Mouse (Mus musculus): ENCODE data around the gene Gm44973. TPM values are rescaled to one million over a fixed set of nuclear protein-coding genes. Genes with fewer than 3 reads are reported as not detected.

Gm44973 gene
- polyA plus RNA-seq, 1 experiment from 2014 or later, result 4.7 TPM

DNA sequence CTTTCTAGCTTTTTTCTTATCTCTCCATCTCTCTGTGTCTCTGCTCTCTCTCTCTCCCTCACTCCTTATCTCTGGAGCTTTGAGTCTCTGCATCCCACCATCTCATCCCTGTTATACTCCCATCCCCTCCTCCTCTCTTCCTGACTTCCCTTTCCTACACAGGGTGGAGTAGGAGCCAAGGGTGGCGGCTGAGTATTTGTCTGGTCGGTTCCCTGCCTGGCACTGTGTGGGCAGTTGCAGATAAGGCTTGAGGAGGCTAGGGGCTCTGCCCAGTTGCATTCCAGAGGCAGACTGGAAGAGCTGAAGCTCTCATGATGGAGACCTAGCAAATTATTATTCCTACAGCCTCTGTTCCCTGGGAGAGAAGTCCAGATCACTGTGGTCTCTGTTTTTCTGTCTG, 27.0 kb upstream of the Gm44973 start:
- no peak overlapping the region for H3K27ac ChIP-seq
- no peaks in the 10 kb centered on the region; the same call in 1 of the 2 replicates for H3K9me3 ChIP-seq (replicated peaks; ENCODE audit: low read length)
- no peak for ATAC-seq (replicated peaks; ENCODE audit: low FRiP score, low read depth)
- no peak overlapping the region for H3K4me3 ChIP-seq (replicated peaks; ENCODE audit: low read depth, low read length)
- no peak overlapping the region for H3K4me2 ChIP-seq (ENCODE audit: low read length)
- 57% methylated on average over 2 of the region's 2 CpGs for WGBS
- TF ChIP-seq CTCF (IDR thresholded peaks at IDR 0.05; ENCODE audit: low read depth), result no peak
- no peaks in the 10 kb centered on the region for H3K4me1 ChIP-seq (replicated peaks; ENCODE audit: insufficient read depth, low read length)
- no peak overlapping the region for H3K9ac ChIP-seq (ENCODE audit: low read depth, low read length)
- no peak for DNase-seq (ENCODE audit: low spot score)
- no peaks in the 10 kb centered on the region for H3K27me3 ChIP-seq (ENCODE audit: insufficient read depth, low read length)
- peaks cover 9% of the 10 kb centered on the region for H3K36me3 ChIP-seq (ENCODE audit: insufficient read depth, low read length)

DNA sequence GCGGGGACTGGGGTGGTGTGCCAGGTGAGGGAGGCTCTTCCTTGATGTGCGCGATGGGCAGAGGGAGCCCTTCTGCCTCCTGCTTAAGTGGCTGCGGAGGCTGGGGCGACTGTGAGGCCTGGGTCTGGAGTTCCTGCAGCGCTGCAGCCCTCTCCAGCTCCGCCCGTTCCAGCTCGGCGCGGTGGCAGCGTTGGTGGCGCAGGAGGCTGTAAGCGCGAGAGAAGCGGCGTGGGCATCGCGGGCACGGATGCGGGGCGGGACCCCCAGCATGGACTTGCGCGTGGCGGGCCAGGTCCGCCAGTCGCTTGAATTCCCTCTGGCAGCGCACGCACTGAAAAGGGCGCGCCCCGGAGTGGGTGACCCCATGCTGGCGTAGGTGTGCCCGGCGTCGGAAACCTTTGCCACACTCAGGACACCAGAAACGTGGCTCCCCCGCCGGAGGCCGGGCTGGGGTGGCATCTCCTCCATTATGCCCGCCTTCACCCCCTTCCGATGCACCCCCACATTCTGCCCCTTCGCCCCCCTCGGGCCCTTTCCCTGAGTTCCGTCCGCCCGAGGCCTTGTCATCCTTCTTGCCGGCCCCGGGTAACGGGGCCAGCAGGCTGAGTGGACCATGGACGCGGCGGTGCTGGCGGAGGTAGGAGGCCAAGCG, 21.8 kb upstream of the Gm44973 start:
- H3K4me3 ChIP-seq (replicated peaks; ENCODE audit: low read depth, low read length), result no peak overlapping the region
- H3K27ac ChIP-seq, result no peak overlapping the region
- no peak overlapping the region for H3K9ac ChIP-seq (ENCODE audit: low read depth, low read length)
- no peaks in the 10 kb centered on the region for H3K27me3 ChIP-seq (ENCODE audit: insufficient read depth, low read length)
- no peak overlapping the region for H3K4me2 ChIP-seq (ENCODE audit: low read length)
- no peak for ATAC-seq (replicated peaks; ENCODE audit: low FRiP score, low read depth)
- peaks cover 5% of the 10 kb centered on the region for H3K4me1 ChIP-seq (replicated peaks; ENCODE audit: insufficient read depth, low read length)
- WGBS, result 56% methylated on average over 53 of the region's 55 CpGs
- no peaks in the 10 kb centered on the region; the same call in 1 of the 2 replicates for H3K9me3 ChIP-seq (replicated peaks; ENCODE audit: low read length)
- H3K36me3 ChIP-seq (ENCODE audit: insufficient read depth, low read length), result peaks cover 17% of the 10 kb centered on the region
- no peak for TF ChIP-seq CTCF (IDR thresholded peaks at IDR 0.05; ENCODE audit: low read depth)
- DNase-seq (ENCODE audit: low spot score), result no peak

DNA sequence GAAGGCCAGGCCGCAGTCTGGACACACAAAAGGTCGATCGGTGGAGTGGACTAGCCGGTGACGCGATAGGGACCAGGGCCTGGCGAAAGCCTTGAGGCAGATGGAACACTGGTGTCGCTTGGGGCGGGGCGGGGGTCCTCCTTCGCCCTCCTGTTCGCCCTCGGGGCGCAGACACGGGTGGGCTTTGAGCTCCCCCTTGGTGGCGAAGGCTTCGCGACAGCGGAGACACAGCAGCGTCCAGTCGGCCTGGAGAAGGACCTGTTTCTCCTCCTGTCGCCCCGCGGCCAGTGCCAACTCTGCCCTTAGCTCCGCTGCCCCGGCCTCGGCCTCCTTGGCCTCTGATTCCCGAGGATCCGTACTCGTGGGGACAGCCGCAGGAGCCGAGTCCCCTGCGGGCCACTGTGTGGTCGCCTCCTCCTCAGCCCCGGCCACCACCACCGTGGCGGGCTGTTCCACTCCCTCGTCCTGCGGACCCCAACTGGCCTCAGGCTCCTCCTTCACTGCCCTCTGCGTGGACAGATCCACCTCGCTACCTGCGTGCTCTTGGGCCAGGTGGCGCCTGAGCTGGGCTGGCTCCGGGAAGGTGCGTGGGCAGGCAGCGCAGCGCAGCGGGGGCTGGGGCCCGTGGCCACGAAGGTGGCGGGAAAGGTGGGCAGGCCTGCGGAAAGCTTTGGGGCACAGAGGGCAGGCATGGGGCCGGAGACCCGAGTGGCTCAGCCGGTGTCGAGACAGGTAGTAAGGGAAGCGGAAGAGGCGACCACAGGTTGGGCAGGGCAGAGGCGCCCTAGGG, 21.1 kb upstream of the Gm44973 start:
- Histone ChIP-seq H3K27me3 (ENCODE audit: insufficient read depth, low read length) (no peaks in the 10 kb centered on the region), H3K9ac (ENCODE audit: low read depth, low read length) (no peak overlapping the region), H3K4me1 (replicated peaks; ENCODE audit: insufficient read depth, low read length) (peaks cover 5% of the 10 kb centered on the region), H3K4me2 (ENCODE audit: low read length) (peak overlapping the region; percentile 92; the same call in 1 of the 2 replicates), H3K9me3 (replicated peaks; ENCODE audit: low read length) (no peaks in the 10 kb centered on the region; the same call in 1 of the 2 replicates), H3K36me3 (ENCODE audit: insufficient read depth, low read length) (peaks cover 17% of the 10 kb centered on the region), H3K27ac (no peak overlapping the region), H3K4me3 (replicated peaks; ENCODE audit: low read depth, low read length) (no peak overlapping the region)
- 58% methylated on average over 59 of the region's 59 CpGs for WGBS
- ATAC-seq (replicated peaks; ENCODE audit: low FRiP score, low read depth) (no peak), DNase-seq (ENCODE audit: low spot score) (no peak)
- no peak for TF ChIP-seq CTCF (IDR thresholded peaks at IDR 0.05; ENCODE audit: low read depth)

DNA sequence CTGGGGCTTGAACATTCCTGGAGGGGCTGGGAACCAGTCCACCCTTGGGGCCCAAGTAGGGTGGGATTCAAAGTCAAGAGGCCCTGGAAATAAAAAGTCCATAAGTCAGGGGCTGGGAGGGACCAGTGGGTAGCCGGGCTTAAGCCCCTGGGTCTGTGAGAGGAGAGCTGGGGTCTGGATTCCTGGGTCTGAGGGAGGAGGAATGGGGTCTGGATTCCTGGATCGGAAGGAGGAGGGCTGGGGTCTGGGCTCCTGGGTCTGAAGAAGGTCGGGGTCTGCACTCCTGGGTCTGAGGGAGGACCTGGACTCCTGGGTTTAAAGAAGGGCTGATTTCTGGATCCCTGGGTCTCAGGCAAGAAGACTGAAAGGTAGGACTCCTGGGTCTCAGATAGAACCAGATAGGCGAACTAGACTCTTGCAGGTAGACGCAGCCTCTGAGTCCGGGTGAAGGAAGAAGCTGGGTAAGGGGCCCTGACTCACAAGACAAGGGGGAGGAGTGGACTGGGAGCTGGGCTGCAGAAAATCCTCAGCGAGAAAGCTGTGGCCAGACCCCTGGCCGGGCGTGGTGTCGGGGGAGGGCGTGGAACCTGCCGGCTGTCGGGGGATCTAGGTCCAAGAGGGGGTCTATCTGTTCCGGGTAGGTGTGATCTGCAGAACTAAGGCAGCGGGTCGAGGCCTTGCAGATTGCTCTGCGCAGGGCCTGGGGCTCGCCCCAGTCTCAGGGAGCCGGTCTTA, 19.9 kb upstream of the Gm44973 start:
- Histone ChIP-seq H3K27me3 (ENCODE audit: insufficient read depth, low read length) (no peaks in the 10 kb centered on the region), H3K4me1 (replicated peaks; ENCODE audit: insufficient read depth, low read length) (peaks cover 5% of the 10 kb centered on the region), H3K9ac (ENCODE audit: low read depth, low read length) (peak overlapping the region; percentile 92), H3K27ac (peak overlapping the region; percentile 70), H3K4me3 (replicated peaks; ENCODE audit: low read depth, low read length) (peak overlapping the region; percentile 87), H3K9me3 (replicated peaks; ENCODE audit: low read length) (no peaks in the 10 kb centered on the region; the same call in 1 of the 2 replicates), H3K36me3 (ENCODE audit: insufficient read depth, low read length) (peaks cover 17% of the 10 kb centered on the region), H3K4me2 (ENCODE audit: low read length) (peak overlapping the region; percentile 92)
- no peak for DNase-seq (ENCODE audit: low spot score)
- no peak; the same call in none of the 2 replicates for ATAC-seq (replicated peaks; ENCODE audit: low FRiP score, low read depth)
- 5% methylated on average over 18 of the region's 19 CpGs for WGBS
- TF ChIP-seq CTCF (IDR thresholded peaks at IDR 0.05; ENCODE audit: low read depth), result no peak

DNA sequence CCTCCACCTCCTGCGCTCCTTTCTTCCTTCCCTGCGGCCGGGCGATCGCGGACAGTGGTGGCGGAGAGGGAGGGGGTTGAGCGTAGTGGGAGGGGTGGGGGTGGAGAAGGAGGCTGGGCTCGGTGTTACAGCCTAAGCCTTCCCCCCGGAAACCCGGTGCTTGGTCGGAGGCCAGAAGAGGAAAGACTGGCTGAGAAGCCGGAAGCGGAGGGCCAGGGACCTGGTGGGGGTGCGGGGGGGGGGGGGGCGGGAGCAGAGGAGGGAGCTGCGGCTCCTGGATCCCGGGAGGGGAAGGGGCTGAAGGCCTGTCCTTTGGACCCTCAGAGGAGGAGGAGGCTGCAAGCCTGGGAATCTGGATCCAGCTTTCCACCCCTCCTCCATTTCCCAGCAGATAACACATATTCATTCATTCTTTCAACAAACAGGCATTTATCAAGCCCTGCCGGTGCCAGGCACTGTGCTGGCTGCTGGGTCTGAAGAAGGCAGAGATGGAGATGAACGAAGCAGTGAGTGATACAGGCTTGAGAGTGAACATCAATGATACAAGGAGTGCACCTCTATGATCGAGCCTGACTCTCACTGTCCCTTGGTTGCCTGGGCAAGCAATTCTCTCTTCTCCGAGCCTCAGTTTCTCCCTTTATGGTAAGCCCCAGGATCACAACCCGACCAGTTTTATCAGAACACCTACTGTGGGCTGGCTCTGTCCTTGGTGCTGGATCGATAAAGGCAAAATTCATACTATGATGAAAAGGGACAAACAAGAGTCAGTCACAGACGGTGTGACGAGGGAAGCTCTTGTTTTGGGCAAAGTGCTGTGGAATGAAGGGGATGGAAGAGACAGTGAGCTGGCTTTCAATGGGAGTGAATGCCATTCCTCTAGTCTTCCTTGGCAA, 19.0 kb upstream of the Gm44973 start, which contains the start of gene Zfp579:
Zfp579 (minus strand) TSS at position 156 of the 893 bp plus-strand sequence.
- H3K36me3 ChIP-seq (ENCODE audit: insufficient read depth, low read length), result peaks cover 17% of the 10 kb centered on the region
- no peaks in the 10 kb centered on the region for H3K27me3 ChIP-seq (ENCODE audit: insufficient read depth, low read length)
- DNase-seq (ENCODE audit: low spot score) (peak; percentile 92), ATAC-seq (replicated peaks; ENCODE audit: low FRiP score, low read depth) (peak; percentile 86)
- H3K9me3 ChIP-seq (replicated peaks; ENCODE audit: low read length), result no peaks in the 10 kb centered on the region; the same call in 1 of the 2 replicates
- peak within 1 kb of the TSS; percentile 73 for H3K27ac ChIP-seq
- WGBS, result 5% methylated on average over 23 of the region's 26 CpGs
- TF ChIP-seq CTCF (IDR thresholded peaks at IDR 0.05; ENCODE audit: low read depth), result 0 out of 2 replicates have a peak, but pooled peaks have one; percentile 4
- H3K4me2 ChIP-seq (ENCODE audit: low read length), result peak within 1 kb of the TSS; percentile 92
- H3K9ac ChIP-seq (ENCODE audit: low read depth, low read length), result peak within 1 kb of the TSS; percentile 92
- peak within 1 kb of the TSS; percentile 87 for H3K4me3 ChIP-seq (replicated peaks; ENCODE audit: low read depth, low read length)
- peaks cover 5% of the 10 kb centered on the region for H3K4me1 ChIP-seq (replicated peaks; ENCODE audit: insufficient read depth, low read length)
